Mouse (Mus musculus) heart, adult 2 months (tissue): ENCODE data around the gene Clip1. TPM values are rescaled to one million over a fixed set of nuclear protein-coding genes. Genes with fewer than 3 reads are reported as not detected.
A peak's percentile ranks its signal among the peaks of the same experiment; 100 is the strongest.

Experiments
- DNase-seq, 2 experiments: peaks; one replicate each; pipeline ENCODE4 v3.0.0; 2021
- H3K27ac ChIP-seq: fragments of 200-600 bp; 2 replicates; pipeline ENCODE4 v1.8.1; 2022
- H3K27me3 ChIP-seq: fragments of 200-500 bp; 2 replicates; pipeline ENCODE4 v1.6.1; 2012; ENCODE audit warnings: mild to moderate bottlenecking, low read length, inconsistent platforms, mixed read lengths; ENCODE audit not compliant: control insufficient read depth, insufficient read depth
- H3K36me3 ChIP-seq: fragments of 200-500 bp; 2 replicates; pipeline ENCODE4 v1.6.1; 2012; ENCODE audit warnings: low read length, inconsistent platforms; ENCODE audit not compliant: control insufficient read depth, insufficient read depth
- H3K4me1 ChIP-seq: fragments of 200-500 bp; 2 replicates; pipeline ENCODE4 v1.6.1; 2011; ENCODE audit warnings: low read length; ENCODE audit not compliant: control insufficient read depth, insufficient read depth
- H3K4me3 ChIP-seq: fragments of 200-600 bp; 2 replicates; pipeline ENCODE4 v1.8.1; 2022
- H3K79me2 ChIP-seq: fragments of 200-500 bp; replicated peaks from 2 replicates; pipeline ENCODE4 v1.6.1; 2012; ENCODE audit warnings: mild to moderate bottlenecking, inconsistent platforms, low read length, moderate library complexity, mixed read lengths; ENCODE audit not compliant: control insufficient read depth, insufficient read depth
- H3K9ac ChIP-seq: fragments of 200-500 bp; 2 replicates; pipeline ENCODE4 v1.6.1; 2012; ENCODE audit warnings: low read depth, mild to moderate bottlenecking, control low read depth, inconsistent platforms, low read length, mixed read lengths
- CTCF ChIP-seq: fragments of 200-600 bp; IDR thresholded peaks from 2 replicates; pipeline ENCODE4 v1.8.1; 2022; ENCODE audit warnings: antibody characterized with exemption, mild to moderate bottlenecking, moderate library complexity
- EP300 ChIP-seq: fragments of 200-500 bp; IDR thresholded peaks from 2 replicates; pipeline ENCODE4 v1.6.1; 2011; ENCODE audit warnings: low read depth, low read length, control low read depth; ENCODE audit not compliant: insufficient read depth
- POLR2A ChIP-seq: fragments of 200-500 bp; IDR thresholded peaks from 2 replicates; pipeline ENCODE4 v1.6.1; 2011; ENCODE audit warnings: mild to moderate bottlenecking, low read depth, low read length, control low read depth; ENCODE audit not compliant: insufficient read depth
- WGBS: fragments of 180-500 bp; shearing (Covaris S2); methylation state at CpG from one replicate; pipeline ENCODE4 v1.1.7; 2018; 5-methylcytosine and 5-hydroxymethylcytosine counted together
- intact Hi-C: fragments of 180-260 bp; cut with DNase I; formaldehyde crosslinking; loops from one replicate; pipeline ENCODE4 v1.15.1; 2025
- polyA plus RNA-seq: library from polyadenylated mRNA; depleted of rRNA; stranded (reverse); fragments of >200 nt; gene quantifications from 2 replicates; pipeline ENCODE4 v1.2.3, GENCODE M21; 2012
- total RNA-seq, 2 experiments: library from RNA; stranded (reverse); gene quantifications; 2 replicates each; pipeline ENCODE4 v1.2.3; 2021

Gene Clip1
- total and polyA plus RNA-seq, 3 experiments: 77.2 to 195 (median 156) TPM

- 0 out of 2 replicates have a peak, but pooled peaks cover 2% of the 10 kb centered on the region for H3K79me2 ChIP-seq
- no peak overlapping the region for H3K9ac ChIP-seq
- H3K27me3 ChIP-seq: no peaks in the 10 kb centered on the region
- WGBS: 90% methylated on average over 7 of the region's 7 CpGs
- intact Hi-C loops: loop anchor here (5.0 kb wide), 1 partner anchor 162 kb away; no protein-coding TSS in a partner anchor
- H3K4me3 ChIP-seq: no peak overlapping the region
- no peak for TF ChIP-seq POLR2A
- TF ChIP-seq CTCF: no peak
- no peak for TF ChIP-seq EP300
- H3K4me1 ChIP-seq: peaks cover 2% of the 10 kb centered on the region; the same call in 1 of the 2 replicates
- peaks cover 3% of the 10 kb centered on the region; the same call in 1 of the 2 replicates for H3K36me3 ChIP-seq
- DNase-seq: no peak
- no peak overlapping the region for H3K27ac ChIP-seq
Measured at GRCm38 (mm10) chr5:123609416-123609815, 75.0 kb downstream of the Clip1 start.

GRCm38 (mm10) chr5:123607211-123607669 is 77.2 kb downstream of the Clip1 start:
- TF ChIP-seq CTCF: no peak
- Histone ChIP-seq H3K36me3 (peaks cover 9% of the 10 kb centered on the region; the same call in 1 of the 2 replicates), H3K4me3 (no peak overlapping the region), H3K27ac (no peak overlapping the region), H3K9ac (no peak overlapping the region), H3K79me2 (0 out of 2 replicates have a peak, but pooled peaks cover 2% of the 10 kb centered on the region), H3K27me3 (no peaks in the 10 kb centered on the region), H3K4me1 (peaks cover 2% of the 10 kb centered on the region; the same call in 1 of the 2 replicates)
- intact Hi-C loops: loop anchor here (5.0 kb wide), 1 partner anchor 160 kb away; no protein-coding TSS in a partner anchor
- 36% methylated on average over 3 of the region's 3 CpGs for WGBS
- no peak for DNase-seq

GRCm38 (mm10) chr5:123603496-123603895 is 80.9 kb downstream of the Clip1 start:
- H3K9ac ChIP-seq: no peak overlapping the region
- peaks cover 2% of the 10 kb centered on the region; the same call in 1 of the 2 replicates for H3K4me1 ChIP-seq
- H3K27me3 ChIP-seq: no peaks in the 10 kb centered on the region
- no peak for DNase-seq
- H3K79me2 ChIP-seq: 0 out of 2 replicates have a peak, but pooled peaks cover 2% of the 10 kb centered on the region
- 19% methylated on average over 11 of the region's 11 CpGs for WGBS
- intact Hi-C loops: no loop called here
- no peak overlapping the region for H3K4me3 ChIP-seq
- no peak for TF ChIP-seq CTCF
- TF ChIP-seq POLR2A: no peak
- TF ChIP-seq EP300: no peak
- peaks cover 9% of the 10 kb centered on the region; the same call in 1 of the 2 replicates for H3K36me3 ChIP-seq
- peak overlapping the region; percentile 11; the same call in 1 of the 2 replicates for H3K27ac ChIP-seq

GRCm38 (mm10) chr5:123602174-123602573 is 82.2 kb downstream of the Clip1 start:
- intact Hi-C loops: no loop called here
- Histone ChIP-seq H3K27me3 (no peaks in the 10 kb centered on the region), H3K36me3 (peaks cover 14% of the 10 kb centered on the region), H3K4me1 (peaks cover 2% of the 10 kb centered on the region; the same call in 1 of the 2 replicates), H3K9ac (no peak overlapping the region), H3K27ac (no peak overlapping the region; the same call in 1 of the 2 replicates), H3K4me3 (no peak overlapping the region), H3K79me2 (0 out of 2 replicates have a peak, but pooled peaks cover 2% of the 10 kb centered on the region)
- 79% methylated on average over 6 of the region's 6 CpGs for WGBS
- DNase-seq: no peak
- TF ChIP-seq POLR2A: no peak

- no peak for DNase-seq
- Histone ChIP-seq H3K4me1 (peaks cover 3% of the 10 kb centered on the region; the same call in 1 of the 2 replicates), H3K4me3 (no peak overlapping the region), H3K27me3 (no peaks in the 10 kb centered on the region), H3K9ac (no peak overlapping the region), H3K79me2 (peaks cover 1% of the 10 kb centered on the region; the same call in 1 of the 2 replicates), H3K27ac (no peak overlapping the region), H3K36me3 (peaks cover 30% of the 10 kb centered on the region)
- 47% methylated on average over 6 of the region's 6 CpGs for WGBS
- intact Hi-C loops: no loop called here
- TF ChIP-seq EP300: no peak
- no peak for TF ChIP-seq POLR2A
Measured at GRCm38 (mm10) chr5:123599319-123599718, 85.1 kb downstream of the Clip1 start.

- Histone ChIP-seq H3K27ac (no peak overlapping the region), H3K4me3 (no peak overlapping the region), H3K27me3 (no peaks in the 10 kb centered on the region), H3K4me1 (peaks cover 3% of the 10 kb centered on the region; the same call in 1 of the 2 replicates), H3K79me2 (peaks cover 1% of the 10 kb centered on the region; the same call in 1 of the 2 replicates), H3K9ac (no peak overlapping the region), H3K36me3 (peaks cover 27% of the 10 kb centered on the region)
- intact Hi-C loops: no loop called here
- no peak for DNase-seq
- TF ChIP-seq EP300: no peak
- TF ChIP-seq CTCF: no peak
- no peak for TF ChIP-seq POLR2A
- 63% methylated on average over 10 of the region's 10 CpGs for WGBS
Measured at GRCm38 (mm10) chr5:123593622-123594280, 90.7 kb downstream of the Clip1 start.
